Mouse (Mus musculus): ENCODE results near the gene Dnah2.

- TF ChIP-seq MXI1 (IDR thresholded peaks at IDR 0.05; ENCODE audit: low read depth, low read length): no peak
- no peak for TF ChIP-seq CTCF (conservative IDR thresholded peaks at IDR 0.05 in 1 of 2, IDR thresholded peaks at IDR 0.05 in 1 of 2; ENCODE audit: low read depth in 2 of 2, low read length in 2 of 2)
- no peak for TF ChIP-seq POLR2A (IDR thresholded peaks at IDR 0.05; ENCODE audit: low read depth, low read length)
- TF ChIP-seq ELF1 (IDR thresholded peaks at IDR 0.05; ENCODE audit: low read depth, low read length): no peak
- TF ChIP-seq HCFC1 (IDR thresholded peaks at IDR 0.05; ENCODE audit: low read depth, low read length): no peak
- TF ChIP-seq SMC3 (IDR thresholded peaks at IDR 0.05; ENCODE audit: low read depth, low read length): no peak
- TF ChIP-seq MAFK (IDR thresholded peaks at IDR 0.05; ENCODE audit: insufficient replicate concordance, low read length): no peak
- no peak for TF ChIP-seq UBTF (IDR thresholded peaks at IDR 0.05; ENCODE audit: low read depth, low read length)
- no peak for TF ChIP-seq USF2 (conservative IDR thresholded peaks at IDR 0.05; ENCODE audit: low read depth, low read length)
- no peak for TF ChIP-seq BHLHE40 (IDR thresholded peaks at IDR 0.05; ENCODE audit: low read depth, low read length)
- TF ChIP-seq USF1 (IDR thresholded peaks at IDR 0.05; ENCODE audit: low read depth, low read length): no peak
These were observed 144.1 kb downstream of the Dnah2 start for GRCm38 (mm10) chr11:69404595-69405396.
